Mouse (Mus musculus) embryonic facial prominence, embryonic 15.5 days (tissue): ENCODE results near the gene Ms4a4c. TPM values are rescaled to one million over a fixed set of nuclear protein-coding genes. Genes with fewer than 3 reads are reported as not detected.
"Not testable (repeated sequence)": the region's sequence is repeated elsewhere in the genome, so short reads cannot be mapped to it uniquely, and the experiment has no call there.

ENCODE experiments used
- ATAC-seq: fragments of 200-750 bp; cut with Nextera tagmentation; 2 replicates; pipeline ENCODE4 v1.8.0; 2017; ENCODE audit warnings: low read depth, moderate TSS enrichment; ENCODE audit not compliant: insufficient number of reproducible peaks, low FRiP score, low TSS enrichment
- H3K27ac ChIP-seq: fragments of 300-500 bp; sonication (generic); replicated peaks from 2 replicates; pipeline ENCODE4 v1.5.1; 2015; ENCODE audit warnings: mild to moderate bottlenecking, inconsistent platforms
- H3K27me3 ChIP-seq: fragments of 300-500 bp; sonication (generic); 2 replicates; pipeline ENCODE4 v1.6.1; 2015; ENCODE audit warnings: inconsistent platforms
- H3K36me3 ChIP-seq: fragments of 300-500 bp; sonication (generic); 2 replicates; pipeline ENCODE4 v1.6.1; 2015; ENCODE audit warnings: mild to moderate bottlenecking, inconsistent platforms
- H3K4me1 ChIP-seq: fragments of 300-500 bp; sonication (generic); 2 replicates; pipeline ENCODE4 v1.6.1; 2015; ENCODE audit warnings: inconsistent platforms
- H3K4me2 ChIP-seq: fragments of 300-500 bp; sonication (generic); replicated peaks from 2 replicates; pipeline ENCODE4 v1.6.1; 2015; ENCODE audit warnings: mild to moderate bottlenecking, inconsistent platforms
- H3K4me3 ChIP-seq: fragments of 300-500 bp; sonication (generic); replicated peaks from 2 replicates; pipeline ENCODE4 v1.5.1; 2015; ENCODE audit warnings: mild to moderate bottlenecking, inconsistent platforms
- H3K9ac ChIP-seq: fragments of 300-500 bp; sonication (generic); 2 replicates; pipeline ENCODE4 v1.6.1; 2015; ENCODE audit warnings: inconsistent platforms
- H3K9me3 ChIP-seq: fragments of 300-500 bp; sonication (generic); replicated peaks from 2 replicates; pipeline ENCODE4 v1.6.1; 2016; ENCODE audit warnings: inconsistent platforms
- WGBS: fragments of 180-500 bp; shearing (Covaris S2); methylation state at CpG from one replicate; pipeline ENCODE4 v1.1.7; 2015; 5-methylcytosine and 5-hydroxymethylcytosine counted together
- polyA plus RNA-seq: library from polyadenylated mRNA; unstranded; fragments of >200 nt; fragmentation: Nextera tagmentation; extraction: Ambion mirVana; gene quantifications from 2 replicates; pipeline ENCODE4 v1.2.1, GENCODE M21; 2015

Gene Ms4a4c
- polyA plus RNA-seq, 1 experiment from 2014 or later, result 1.8 TPM

DNA sequence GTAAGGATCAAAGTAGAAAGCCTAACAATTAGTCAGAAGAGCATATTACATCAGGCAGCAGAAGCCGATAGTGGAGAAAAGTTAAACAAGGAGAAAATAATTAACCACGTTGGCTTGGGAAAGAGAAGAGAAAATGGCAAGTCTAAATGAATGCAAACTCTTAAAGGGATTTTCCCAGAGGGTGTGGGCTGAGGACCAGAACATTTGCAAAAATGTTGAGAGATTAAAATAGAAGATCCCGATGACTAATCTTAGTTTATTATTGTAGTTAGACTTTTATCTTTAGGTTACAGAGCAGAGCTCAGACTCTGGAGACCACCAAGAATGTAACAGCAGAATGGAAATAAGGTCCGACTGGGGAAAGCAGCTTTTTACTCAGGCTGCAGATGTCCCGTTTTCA is 61.9 kb downstream of the Ms4a4c start:
- Histone ChIP-seq H3K9me3 (no peaks in the 10 kb centered on the region), H3K4me1 (no peaks in the 10 kb centered on the region), H3K9ac (no peak overlapping the region), H3K4me3 (no peak overlapping the region), H3K27ac (no peak overlapping the region), H3K4me2 (no peak overlapping the region), H3K36me3 (no peaks in the 10 kb centered on the region), H3K27me3 (no peaks in the 10 kb centered on the region)
- 57% methylated on average over 5 of the region's 5 CpGs for WGBS
- ATAC-seq, result no peak

DNA sequence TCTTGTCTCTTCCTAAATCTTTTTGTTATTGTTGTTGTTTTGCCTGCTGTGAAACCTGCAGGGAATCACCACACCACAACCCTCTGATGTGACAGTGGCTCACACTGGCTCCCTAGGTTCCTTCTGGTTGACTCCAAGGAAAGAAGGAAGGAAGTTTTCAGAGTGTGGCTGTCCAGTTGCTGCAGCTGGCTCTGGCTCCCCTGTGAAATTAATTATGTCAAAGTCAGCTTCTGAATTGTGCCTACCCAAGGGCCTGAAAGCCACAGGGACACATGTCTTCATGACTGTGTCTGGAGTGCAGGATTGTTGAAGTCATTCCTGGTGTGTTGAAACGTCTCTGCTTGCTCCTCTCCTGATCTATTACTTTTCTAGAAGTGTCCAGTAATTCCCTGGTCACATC is 63.8 kb downstream of the Ms4a4c start:
- H3K27ac ChIP-seq, H3K27me3 ChIP-seq, H3K4me1 ChIP-seq, H3K4me2 ChIP-seq, H3K9ac ChIP-seq, ATAC-seq, H3K9me3 ChIP-seq, H3K36me3 ChIP-seq, H3K4me3 ChIP-seq: not testable (repeated sequence)
- 44% methylated on average over 1 of the region's 1 CpGs for WGBS

DNA sequence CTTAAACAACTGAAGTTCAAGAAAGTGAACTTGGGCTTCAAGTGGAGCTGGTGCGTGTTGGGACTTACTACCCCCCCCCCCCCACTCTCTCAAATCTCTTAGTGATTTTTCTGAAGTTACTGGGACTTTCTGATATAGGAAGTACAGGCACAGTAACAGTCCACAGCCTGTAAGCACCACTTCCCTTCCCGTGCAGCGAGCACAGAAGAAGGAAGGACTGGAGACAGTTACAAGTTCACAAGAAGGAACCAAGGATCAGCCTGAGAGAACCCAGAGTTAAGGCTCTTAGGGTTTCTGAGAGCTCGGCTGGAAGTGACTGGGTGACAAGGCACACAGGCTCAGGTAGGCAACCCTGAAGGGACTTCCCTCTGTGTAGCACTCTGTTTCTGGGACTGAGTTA is 64.6 kb downstream of the Ms4a4c start, which contains the start of gene Ms4a6c:
TSS of gene Ms4a6c (plus strand) at position 152 of the 400 bp plus-strand sequence.
- not testable (repeated sequence) for H3K36me3 ChIP-seq, H3K9me3 ChIP-seq, H3K9ac ChIP-seq, H3K27me3 ChIP-seq, H3K4me2 ChIP-seq, H3K27ac ChIP-seq, ATAC-seq, H3K4me3 ChIP-seq, H3K4me1 ChIP-seq
- 81% methylated on average over 4 of the region's 4 CpGs for WGBS

Other genes with a start within 250 kb of the Ms4a4c start
- not detected in 2 replicates for gene 1700025F22Rik, start 239.4 kb upstream of the Ms4a4c start, polyA plus RNA-seq
- gene Ms4a13, start 208.0 kb upstream of the Ms4a4c start, polyA plus RNA-seq, result not detected in 2 replicates
- gene Ms4a12, start 172.3 kb upstream of the Ms4a4c start, polyA plus RNA-seq, result not detected in 2 replicates
- gene Ms4a1, start 138.5 kb upstream of the Ms4a4c start, polyA plus RNA-seq, result not detected in 2 replicates
- not detected in 2 replicates for gene Ms4a5, start 120.9 kb upstream of the Ms4a4c start, polyA plus RNA-seq
- gene Ms4a14, start 90.3 kb upstream of the Ms4a4c start, polyA plus RNA-seq, result 0.08 and 0.17 TPM in 2 replicates
- gene Ms4a7, start 68.6 kb upstream of the Ms4a4c start, polyA plus RNA-seq, result 11.1 and 11.2 TPM in 2 replicates
- 10.3 and 13.0 TPM in 2 replicates for gene Ms4a4a, start 29.2 kb upstream of the Ms4a4c start, polyA plus RNA-seq
- gene Ms4a4b, start 38.8 kb downstream of the Ms4a4c start, polyA plus RNA-seq, result not detected in 2 replicates
- gene Ms4a6c, start 64.6 kb downstream of the Ms4a4c start, polyA plus RNA-seq, result 10.0 and 12.5 TPM in 2 replicates
- 0.12 TPM in 1 of 2 replicates, not detected in the other for gene Gm8369, start 81.2 kb downstream of the Ms4a4c start, polyA plus RNA-seq
- 9.2 and 9.6 TPM in 2 replicates for gene Ms4a6b, start 111.7 kb downstream of the Ms4a4c start, polyA plus RNA-seq
- 0.97 and 1.1 TPM in 2 replicates for gene Ms4a4d, start 132.0 kb downstream of the Ms4a4c start, polyA plus RNA-seq
- gene Ms4a6d, start 200.1 kb downstream of the Ms4a4c start, polyA plus RNA-seq, result 8.5 and 10.1 TPM in 2 replicates
- gene Ms4a2, start 218.9 kb downstream of the Ms4a4c start, polyA plus RNA-seq, result 1.5 and 1.6 TPM in 2 replicates
- gene Ms4a3, start 236.1 kb downstream of the Ms4a4c start, polyA plus RNA-seq, result 0.24 TPM in 1 of 2 replicates, not detected in the other